Mouse (Mus musculus) lung, postnatal 14 days (tissue): ENCODE data around the gene Kantr.
"Not testable (repeated sequence)": the region's sequence is repeated elsewhere in the genome, so short reads cannot be mapped to it uniquely, and the experiment has no call there.

Experiments used
- DNase-seq: peaks from one replicate; pipeline ENCODE4 v3.0.0; 2021

Gene Kantr

DNA sequence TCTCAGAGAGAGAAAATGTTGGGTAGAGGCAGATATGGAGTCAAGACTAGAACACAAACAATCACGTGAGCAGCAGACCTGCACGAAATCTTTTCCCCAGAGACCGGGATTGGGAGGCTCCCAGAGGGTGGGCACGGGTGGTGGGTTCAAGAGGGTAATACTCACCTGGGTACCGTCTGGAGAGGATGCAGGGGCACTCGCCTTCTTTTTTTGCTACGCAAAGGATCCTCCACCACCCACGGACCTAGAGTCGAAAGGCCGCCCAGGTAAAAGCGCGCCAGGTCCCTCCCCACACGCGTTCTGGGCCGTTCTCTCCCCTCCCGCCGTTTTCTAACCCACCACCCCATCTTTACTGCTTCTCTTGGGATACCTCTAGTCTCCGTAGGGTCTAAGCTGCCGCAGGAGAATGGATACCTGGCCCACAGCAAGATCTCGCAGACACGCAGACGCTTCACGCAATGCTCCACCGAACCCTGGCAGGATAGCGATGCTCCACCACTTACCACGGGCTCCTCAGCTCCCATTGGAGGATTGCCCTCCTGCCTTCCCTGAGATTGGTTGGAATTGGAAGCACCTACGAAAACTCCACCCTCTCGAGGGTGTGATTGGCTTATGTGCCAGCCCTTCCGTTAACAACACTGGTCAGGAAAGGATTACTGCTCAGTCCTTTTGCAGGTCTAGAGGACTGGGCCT is at the start of gene Kantr:
Gene Kantr, minus strand, starts transcription at position 500 of the 693 bp plus-strand sequence.
- DNase-seq: peak; percentile 73

DNA sequence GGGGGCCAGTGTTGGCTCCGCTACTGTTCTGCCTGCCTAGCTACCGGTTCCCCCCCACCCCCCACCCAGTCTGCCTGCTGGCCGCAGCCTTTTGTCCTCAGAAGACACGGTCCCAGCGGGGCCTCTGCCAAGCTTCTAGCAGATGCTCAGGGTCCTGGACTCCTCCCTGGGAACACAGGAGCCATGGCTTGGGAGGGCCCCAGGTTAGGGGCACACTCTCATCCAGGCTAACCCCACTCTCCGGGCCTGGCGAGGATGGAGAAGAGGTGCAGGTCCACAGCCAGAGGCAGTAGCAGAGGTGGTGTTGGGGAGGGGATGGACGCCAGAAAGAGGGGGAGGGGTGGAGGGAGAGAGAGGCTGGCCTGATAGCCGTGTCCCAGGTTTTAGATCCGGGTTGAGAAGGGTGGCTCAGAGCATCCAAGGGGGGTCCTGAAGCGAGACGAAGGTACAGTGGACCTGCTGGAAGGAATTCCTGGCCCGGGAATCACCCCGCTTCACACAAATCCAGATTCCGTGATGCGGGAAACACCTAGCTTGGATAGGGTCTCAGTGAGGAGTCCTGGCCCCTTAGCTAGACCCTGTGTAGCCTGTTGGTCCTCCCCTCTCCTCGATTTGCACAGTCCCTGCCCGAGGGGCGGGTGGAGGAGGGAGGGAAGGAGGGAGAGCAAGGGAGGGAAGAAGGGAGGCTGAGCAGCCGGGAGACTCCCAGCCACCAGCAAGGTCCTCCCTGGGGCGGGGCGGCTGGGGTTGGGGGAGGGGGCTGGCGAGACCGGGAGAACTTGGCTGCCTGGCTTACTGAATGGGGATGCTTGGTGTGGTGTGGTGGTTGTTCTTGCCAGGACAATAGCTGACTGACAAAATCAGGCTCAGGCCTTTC is 41.3 kb upstream of the Kantr start, which contains the start of gene Gpr173:
Gene Gpr173, minus strand, starts transcription at position 308 of the 877 bp plus-strand sequence.
- peak; percentile 31 for DNase-seq

- no peak for DNase-seq
Observed at GRCm38 (mm10) chrX:152368054-152368396, 40.7 kb upstream of the Kantr start.

GRCm38 (mm10) chrX:152366418-152366817 is 39.1 kb upstream of the Kantr start:
- DNase-seq: no peak

GRCm38 (mm10) chrX:152352553-152353153 is 25.4 kb upstream of the Kantr start:
- DNase-seq: peak; percentile 20

DNA sequence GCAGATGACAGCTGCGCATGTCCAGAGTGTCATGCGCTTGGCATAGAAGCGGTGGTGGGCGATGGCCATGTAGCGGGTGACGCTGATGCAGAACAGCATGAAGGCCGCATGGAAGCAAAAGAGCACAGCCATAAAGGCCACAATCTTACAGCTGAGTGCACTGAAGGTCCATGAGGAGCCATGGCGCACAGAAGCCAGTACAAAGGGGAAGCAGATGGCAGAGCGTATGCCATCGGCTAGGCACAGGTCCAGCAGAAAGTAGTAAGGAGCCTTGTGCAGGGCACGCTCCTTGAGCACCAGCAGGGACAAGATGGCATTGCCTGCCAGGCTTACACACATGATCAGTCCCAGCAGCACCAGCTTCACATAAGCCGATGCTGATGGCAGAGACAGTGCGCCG is 19.7 kb upstream of the Kantr start:
- no peak for DNase-seq

GRCm38 (mm10) chrX:152346587-152346986 is 19.3 kb upstream of the Kantr start:
- no peak for DNase-seq

- DNase-seq: no peak
Observed at GRCm38 (mm10) chrX:152342903-152343302, 15.6 kb upstream of the Kantr start.

GRCm38 (mm10) chrX:152342358-152342901 is 15.1 kb upstream of the Kantr start, which contains the start of gene Tspyl2:
TSS of gene Tspyl2 (minus strand) at chrX:152342425.
- peak; percentile 91 for DNase-seq

GRCm38 (mm10) chrX:152341496-152341895 is 14.2 kb upstream of the Kantr start:
- no peak for DNase-seq

DNA sequence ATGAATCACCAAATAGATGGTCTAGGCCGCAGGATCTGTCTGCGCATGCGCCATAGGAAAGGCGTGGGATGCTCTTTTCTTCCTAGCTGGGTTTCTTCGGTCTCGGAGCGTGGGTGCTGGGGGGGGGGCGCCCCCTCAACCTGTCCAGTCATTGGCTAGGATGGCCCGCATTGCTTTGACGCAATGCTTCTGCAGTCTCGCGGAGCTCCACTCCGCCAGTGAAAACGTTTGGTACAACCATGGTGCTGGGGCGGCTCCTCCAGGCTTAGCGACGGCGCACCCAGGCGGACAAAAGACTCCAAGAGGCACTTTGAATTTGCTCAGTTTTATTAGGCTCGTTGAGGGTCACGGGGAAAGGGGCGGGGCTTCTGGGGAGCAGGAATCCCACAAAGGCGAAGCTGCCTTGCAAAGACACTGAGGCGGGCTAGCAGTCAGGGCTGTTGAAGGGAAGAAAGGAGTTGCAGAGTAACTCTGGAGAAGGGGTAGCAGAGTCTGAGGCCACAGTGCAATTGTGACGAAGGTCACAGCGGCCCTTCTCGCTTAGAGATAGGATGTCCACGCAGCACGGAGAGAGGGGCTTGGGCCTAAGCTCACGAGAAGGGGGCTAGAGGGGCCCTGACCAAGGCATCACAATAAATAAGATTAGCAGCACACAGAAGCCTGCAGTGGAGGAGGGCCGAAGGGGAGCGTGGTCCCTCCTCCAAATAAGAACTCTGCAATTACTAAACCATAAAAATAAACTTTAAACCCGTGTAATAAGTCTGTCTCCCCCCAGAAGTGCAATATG is 9.4 kb upstream of the Kantr start:
- peak; percentile 84 for DNase-seq

- not testable (repeated sequence) for DNase-seq
Observed at GRCm38 (mm10) chrX:152336123-152336522, 8.8 kb upstream of the Kantr start.

DNA sequence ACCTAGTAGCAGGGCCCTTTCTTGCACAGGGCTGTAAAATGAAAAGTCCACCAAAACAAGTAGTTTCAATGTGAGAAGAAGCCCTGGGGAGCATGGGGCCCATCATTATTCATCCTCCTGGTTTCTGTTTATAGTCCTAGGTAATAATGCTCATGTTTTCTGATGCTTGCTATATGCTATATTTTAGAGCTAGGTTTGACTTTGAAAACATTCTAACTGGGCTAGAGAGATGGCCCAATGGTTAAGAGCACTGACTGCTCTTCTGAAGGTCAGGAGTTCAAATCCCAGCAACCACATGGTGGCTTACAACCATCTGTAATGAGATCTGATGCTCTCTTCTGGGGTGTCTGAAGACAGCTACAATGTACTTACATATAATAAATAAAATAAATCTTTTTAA is 2.1 kb upstream of the Kantr start:
- DNase-seq: not testable (repeated sequence)

- DNase-seq: no peak
Observed at GRCm38 (mm10) chrX:152327689-152328052, 376 bp upstream of the Kantr start.

- peak; percentile 11 for DNase-seq
Observed at GRCm38 (mm10) chrX:152323584-152323983, 3.7 kb downstream of the Kantr start.

DNA sequence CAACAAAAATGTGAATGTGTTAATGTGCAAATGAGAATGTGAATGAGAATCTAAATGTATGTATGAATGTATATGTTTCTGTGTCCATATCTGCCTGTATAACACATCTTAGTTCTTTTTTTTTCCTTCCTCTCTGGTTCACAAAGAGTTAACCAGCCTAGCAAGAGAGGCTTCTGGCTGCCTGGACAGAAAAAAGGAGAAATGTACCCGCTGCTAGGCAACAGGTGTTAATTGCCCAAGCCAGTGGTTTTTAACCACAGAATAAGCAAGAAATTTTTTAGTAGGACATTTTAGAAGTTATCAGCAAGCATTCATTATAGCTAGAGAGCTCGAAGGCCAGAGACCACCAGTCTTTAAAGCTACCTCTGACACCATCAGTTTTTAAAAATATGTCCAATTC is 4.5 kb downstream of the Kantr start:
- DNase-seq: no peak

GRCm38 (mm10) chrX:152320535-152320934 is 6.8 kb downstream of the Kantr start:
- no peak for DNase-seq

- peak; percentile 2 for DNase-seq
Observed at GRCm38 (mm10) chrX:152307942-152308341, 19.4 kb downstream of the Kantr start.

DNA sequence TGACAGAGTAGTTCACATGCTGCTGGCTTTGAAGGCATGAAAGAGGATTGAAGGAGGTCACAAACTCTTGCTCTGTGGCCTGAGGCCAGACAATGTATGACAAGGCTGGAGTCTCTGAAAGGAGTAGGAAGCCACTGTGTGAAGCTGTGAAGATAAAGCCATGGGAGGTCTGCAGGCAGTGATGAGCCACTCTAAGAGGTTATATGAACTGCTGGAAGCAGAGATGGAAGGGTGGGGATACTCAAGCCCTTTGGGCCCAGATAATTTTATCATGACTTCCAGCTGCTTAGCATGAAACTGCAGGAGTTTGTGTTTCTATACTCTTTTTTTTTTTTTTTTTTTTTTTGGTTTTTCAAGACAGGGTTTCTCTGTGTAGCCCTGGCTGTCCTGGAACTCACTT is 19.9 kb downstream of the Kantr start:
- no peak for DNase-seq

GRCm38 (mm10) chrX:152306224-152306623 is 21.1 kb downstream of the Kantr start:
- DNase-seq: no peak

DNA sequence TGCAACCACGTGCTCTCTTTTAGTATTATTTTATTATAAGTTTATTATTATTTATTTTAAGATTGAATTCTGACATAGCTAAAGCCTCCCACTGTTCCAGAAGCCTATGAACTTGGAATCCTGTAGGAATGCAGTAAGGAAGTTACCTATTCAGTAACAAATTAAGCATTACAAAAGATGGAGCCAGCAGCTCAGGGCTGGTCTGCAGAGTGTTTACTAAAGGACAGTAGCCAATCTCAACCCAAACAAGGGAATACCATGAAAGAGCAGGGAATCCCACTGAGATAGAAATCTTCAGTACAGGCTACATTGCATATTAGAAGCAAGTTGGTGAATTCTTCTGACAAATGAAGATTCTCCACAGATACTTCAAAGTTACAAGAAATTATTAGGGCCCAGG is 40.3 kb downstream of the Kantr start:
- DNase-seq: not testable (repeated sequence)

DNA sequence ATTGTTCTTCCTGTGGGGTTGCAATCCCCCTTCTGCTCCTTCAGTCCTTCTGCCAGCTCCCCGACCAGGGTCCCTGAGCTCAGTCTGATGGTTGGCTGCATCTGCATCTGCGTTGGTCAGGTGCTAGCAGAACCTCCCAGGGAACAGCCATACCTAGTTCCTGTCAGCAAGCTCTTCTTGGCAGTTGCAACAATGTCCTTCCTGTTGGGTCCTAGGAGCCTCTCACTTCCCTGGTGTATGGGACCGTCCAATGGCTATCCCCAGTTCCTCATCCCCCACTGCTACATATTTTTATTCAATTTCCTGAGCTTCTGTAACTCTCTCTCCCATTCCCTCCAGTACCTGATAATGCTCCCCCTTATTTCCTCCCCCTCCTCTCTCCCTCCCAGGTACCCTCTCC is 42.5 kb downstream of the Kantr start:
- no peak for DNase-seq

DNA sequence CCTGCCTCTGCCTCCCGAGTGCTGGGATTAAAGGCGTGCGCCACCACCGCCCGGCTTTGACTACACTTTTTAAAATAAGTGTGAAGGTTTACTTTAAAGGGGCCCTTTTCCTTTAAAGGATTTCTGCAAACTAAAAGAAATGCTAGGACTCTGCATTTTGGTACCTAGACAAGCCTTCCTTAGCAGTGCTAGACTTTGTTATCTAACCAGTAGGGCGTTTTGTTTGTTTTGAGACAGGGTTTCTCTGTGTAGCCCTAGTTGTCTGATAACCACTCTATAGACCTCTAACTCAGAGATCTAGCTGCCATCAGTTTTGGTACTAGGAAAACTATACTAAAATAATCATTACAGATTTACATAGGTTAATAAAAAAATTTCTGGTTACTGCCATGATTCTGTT is 47.9 kb downstream of the Kantr start:
- no peak for DNase-seq
